Mouse (Mus musculus) olfactory bulb, adult 2 months (tissue): ENCODE measurements around the gene Pknox2. TPM values are rescaled to one million over a fixed set of nuclear protein-coding genes. Genes with fewer than 3 reads are reported as not detected.

ENCODE experiments used
- H3K27ac ChIP-seq: fragments of 200-500 bp; 2 replicates; pipeline ENCODE4 v1.5.1; 2012; ENCODE audit warnings: low read depth, low read length; ENCODE audit not compliant: insufficient read depth
- H3K4me1 ChIP-seq: fragments of 200-500 bp; 2 replicates; pipeline ENCODE4 v1.6.1; 2012; ENCODE audit warnings: low read length; ENCODE audit not compliant: control insufficient read depth, insufficient read depth
- H3K4me3 ChIP-seq: fragments of 200-500 bp; 2 replicates; pipeline ENCODE4 v1.5.1; 2012; ENCODE audit warnings: mild to moderate bottlenecking, low read depth, low read length, moderate library complexity; ENCODE audit not compliant: insufficient read depth
- CTCF ChIP-seq: fragments of 200-500 bp; IDR thresholded peaks from 2 replicates; pipeline ENCODE4 v1.5.1; 2012; ENCODE audit warnings: low read depth, mild to moderate bottlenecking, low read length, moderate library complexity; ENCODE audit not compliant: insufficient read depth
- POLR2A ChIP-seq: fragments of 200-500 bp; IDR thresholded peaks from 2 replicates; pipeline ENCODE4 v1.6.1; 2012; ENCODE audit warnings: mild to moderate bottlenecking, low read depth, low read length, moderate library complexity; ENCODE audit not compliant: insufficient read depth
- WGBS: fragments of 180-500 bp; shearing (Covaris S2); methylation state at CpG from one replicate; pipeline ENCODE4 v1.1.7; 2018; 5-methylcytosine and 5-hydroxymethylcytosine counted together
- polyA plus RNA-seq: library from polyadenylated mRNA; stranded (reverse); fragments of >200 nt; gene quantifications from 2 replicates; pipeline ENCODE4 v1.2.4, GENCODE M21; 2012; ENCODE audit warnings: low replicate concordance; ENCODE audit not compliant: missing spikeins, insufficient read depth, insufficient read length

The Pknox2 gene
- polyA plus RNA-seq, 1 experiment, result not detected

- H3K4me1 ChIP-seq, result peaks cover 24% of the 10 kb centered on the region
- no peak overlapping the region for H3K27ac ChIP-seq
- TF ChIP-seq POLR2A (no peak), CTCF (no peak)
- no peak overlapping the region for H3K4me3 ChIP-seq
- 57% methylated on average over 4 of the region's 4 CpGs for WGBS
Measured at GRCm38 (mm10) chr9:36942131-36942530, 205.1 kb downstream of the Pknox2 start.

- TF ChIP-seq POLR2A, result no peak
- H3K27ac ChIP-seq, result no peak overlapping the region
- H3K4me3 ChIP-seq, result no peak overlapping the region
- 47% methylated on average over 5 of the region's 5 CpGs for WGBS
- H3K4me1 ChIP-seq, result peaks cover 24% of the 10 kb centered on the region
Measured at GRCm38 (mm10) chr9:36941565-36941964, 205.6 kb downstream of the Pknox2 start.

GRCm38 (mm10) chr9:36938601-36939078, 208.6 kb downstream of the Pknox2 start:
- Histone ChIP-seq H3K27ac (no peak overlapping the region), H3K4me3 (no peak overlapping the region), H3K4me1 (peaks cover 21% of the 10 kb centered on the region)
- WGBS, result 63% methylated on average over 8 of the region's 8 CpGs
- TF ChIP-seq POLR2A, result no peak
- TF ChIP-seq CTCF, result no peak

GRCm38 (mm10) chr9:36933813-36934493, 213.3 kb downstream of the Pknox2 start:
- 15% methylated on average over 16 of the region's 16 CpGs for WGBS
- H3K27ac ChIP-seq, result peak overlapping the region; percentile 72
- peaks cover 8% of the 10 kb centered on the region for H3K4me1 ChIP-seq
- TF ChIP-seq CTCF (no peak), POLR2A (no peak)
- peak overlapping the region; percentile 20 for H3K4me3 ChIP-seq

- Histone ChIP-seq H3K4me3 (no peak overlapping the region), H3K27ac (no peak overlapping the region), H3K4me1 (peaks cover 8% of the 10 kb centered on the region)
- 77% methylated on average over 12 of the region's 12 CpGs for WGBS
- TF ChIP-seq CTCF (no peak), POLR2A (no peak)
Measured at GRCm38 (mm10) chr9:36932950-36933812, 214.0 kb downstream of the Pknox2 start.

GRCm38 (mm10) chr9:36931657-36932056, 215.6 kb downstream of the Pknox2 start:
- no peak for TF ChIP-seq POLR2A
- no peak for TF ChIP-seq CTCF
- H3K4me3 ChIP-seq, result no peak overlapping the region
- H3K27ac ChIP-seq, result no peak overlapping the region
- H3K4me1 ChIP-seq, result peaks cover 8% of the 10 kb centered on the region
- 84% methylated on average over 4 of the region's 4 CpGs for WGBS

GRCm38 (mm10) chr9:36923753-36924152, 223.5 kb downstream of the Pknox2 start:
- 68% methylated on average over 5 of the region's 5 CpGs for WGBS
- no peak for TF ChIP-seq CTCF
- no peak for TF ChIP-seq POLR2A
- Histone ChIP-seq H3K4me1 (peaks cover 29% of the 10 kb centered on the region), H3K27ac (no peak overlapping the region; the same call in 1 of the 2 replicates), H3K4me3 (no peak overlapping the region)

GRCm38 (mm10) chr9:36921718-36922415, 225.3 kb downstream of the Pknox2 start:
- Histone ChIP-seq H3K4me3 (no peak overlapping the region), H3K27ac (peak overlapping the region; percentile 93), H3K4me1 (peaks cover 34% of the 10 kb centered on the region)
- 28% methylated on average over 13 of the region's 13 CpGs for WGBS
- no peak for TF ChIP-seq POLR2A
- TF ChIP-seq CTCF, result no peak
